Mouse (Mus musculus): ENCODE measurements around the gene Il6ra. TPM values are rescaled to one million over a fixed set of nuclear protein-coding genes. Genes with fewer than 3 reads are reported as not detected.

Il6ra gene
- polyA plus RNA-seq, 1 experiment from 2014 or later: 1.1 TPM

GRCm38 (mm10) chr3:89830815-89831591 is 82.0 kb downstream of the Il6ra start, which contains the start of gene She:
Gene She, plus strand, starts transcription at chr3:89831370.
- H3K27ac ChIP-seq: peak within 1 kb of the TSS; percentile 24; the same call in 1 of the 2 replicates
- H3K9ac ChIP-seq: peak within 1 kb of the TSS; percentile 57
- ATAC-seq (replicated peaks; ENCODE audit: low FRiP score): peak; percentile 56
- peak within 1 kb of the TSS; percentile 57 for H3K4me3 ChIP-seq (replicated peaks)
- H3K4me2 ChIP-seq: peak within 1 kb of the TSS; percentile 75
- H3K27me3 ChIP-seq: peaks cover 72% of the 10 kb centered on the region
- 2% methylated on average over 95 of the region's 96 CpGs for WGBS
- H3K9me3 ChIP-seq (replicated peaks): 0 out of 2 replicates have a peak, but pooled peaks cover 3% of the 10 kb centered on the region
- no peaks in the 10 kb centered on the region for H3K36me3 ChIP-seq
- peaks cover 16% of the 10 kb centered on the region for H3K4me1 ChIP-seq

- Histone ChIP-seq H3K4me2 (no peak overlapping the region), H3K4me3 (replicated peaks) (no peak overlapping the region), H3K9ac (no peak overlapping the region), H3K27ac (no peak overlapping the region), H3K27me3 (peaks cover 39% of the 10 kb centered on the region), H3K9me3 (replicated peaks) (0 out of 2 replicates have a peak, but pooled peaks cover 3% of the 10 kb centered on the region), H3K36me3 (no peaks in the 10 kb centered on the region), H3K4me1 (peaks cover 6% of the 10 kb centered on the region)
- WGBS: 49% methylated on average over 3 of the region's 3 CpGs
- ATAC-seq (replicated peaks; ENCODE audit: low FRiP score): no peak
Observed at GRCm38 (mm10) chr3:89826295-89826694, 86.7 kb downstream of the Il6ra start.

GRCm38 (mm10) chr3:89823594-89823993 is 89.4 kb downstream of the Il6ra start:
- Histone ChIP-seq H3K4me2 (no peak overlapping the region), H3K36me3 (no peaks in the 10 kb centered on the region), H3K9me3 (replicated peaks) (0 out of 2 replicates have a peak, but pooled peaks cover 3% of the 10 kb centered on the region), H3K27me3 (peaks cover 12% of the 10 kb centered on the region; the same call in 1 of the 2 replicates), H3K27ac (no peak overlapping the region), H3K4me1 (no peaks in the 10 kb centered on the region), H3K9ac (no peak overlapping the region), H3K4me3 (replicated peaks) (no peak overlapping the region)
- 54% methylated on average over 2 of the region's 2 CpGs for WGBS
- no peak for ATAC-seq (replicated peaks; ENCODE audit: low FRiP score)

GRCm38 (mm10) chr3:89821548-89822480 is 91.2 kb downstream of the Il6ra start:
- Histone ChIP-seq H3K36me3 (no peaks in the 10 kb centered on the region), H3K27me3 (peaks cover 7% of the 10 kb centered on the region; the same call in 1 of the 2 replicates), H3K27ac (no peak overlapping the region), H3K9me3 (replicated peaks) (no peaks in the 10 kb centered on the region), H3K9ac (no peak overlapping the region), H3K4me2 (no peak overlapping the region), H3K4me3 (replicated peaks) (no peak overlapping the region), H3K4me1 (no peaks in the 10 kb centered on the region)
- ATAC-seq (replicated peaks; ENCODE audit: low FRiP score): no peak
- WGBS: 67% methylated on average over 10 of the region's 10 CpGs

- WGBS: 90% methylated on average over 11 of the region's 11 CpGs
Observed at GRCm38 (mm10) chr3:89821096-89821513, 91.9 kb downstream of the Il6ra start.

GRCm38 (mm10) chr3:89820311-89821095 is 92.5 kb downstream of the Il6ra start:
- 88% methylated on average over 12 of the region's 12 CpGs for WGBS
- peaks cover 7% of the 10 kb centered on the region; the same call in 1 of the 2 replicates for H3K27me3 ChIP-seq
- H3K9ac ChIP-seq: no peak overlapping the region
- H3K27ac ChIP-seq: no peak overlapping the region
- H3K36me3 ChIP-seq: no peaks in the 10 kb centered on the region
- H3K4me2 ChIP-seq: no peak overlapping the region
- no peaks in the 10 kb centered on the region for H3K9me3 ChIP-seq (replicated peaks)
- no peaks in the 10 kb centered on the region for H3K4me1 ChIP-seq
- no peak overlapping the region for H3K4me3 ChIP-seq (replicated peaks)
- no peak for ATAC-seq (replicated peaks; ENCODE audit: low FRiP score)

More at GRCm38 (mm10) chr3:89821096-89821513, 91.9 kb downstream of the Il6ra start:
- peaks cover 7% of the 10 kb centered on the region; the same call in 1 of the 2 replicates for H3K27me3 ChIP-seq
- no peak overlapping the region for H3K4me2 ChIP-seq
- H3K4me3 ChIP-seq (replicated peaks): no peak overlapping the region
- H3K27ac ChIP-seq: no peak overlapping the region
- no peaks in the 10 kb centered on the region for H3K36me3 ChIP-seq
- H3K4me1 ChIP-seq: no peaks in the 10 kb centered on the region
- no peak for ATAC-seq (replicated peaks; ENCODE audit: low FRiP score)
- H3K9me3 ChIP-seq (replicated peaks): no peaks in the 10 kb centered on the region
- no peak overlapping the region for H3K9ac ChIP-seq

- H3K4me3 ChIP-seq (replicated peaks): no peak overlapping the region
- H3K27me3 ChIP-seq: peaks cover 7% of the 10 kb centered on the region; the same call in 1 of the 2 replicates
- no peaks in the 10 kb centered on the region for H3K36me3 ChIP-seq
- H3K4me2 ChIP-seq: no peak overlapping the region
- H3K9ac ChIP-seq: no peak overlapping the region
- no peaks in the 10 kb centered on the region for H3K9me3 ChIP-seq (replicated peaks)
- WGBS: 72% methylated on average over 7 of the region's 7 CpGs
- H3K4me1 ChIP-seq: no peaks in the 10 kb centered on the region
- H3K27ac ChIP-seq: no peak overlapping the region
- ATAC-seq (replicated peaks; ENCODE audit: low FRiP score): no peak
Observed at GRCm38 (mm10) chr3:89819897-89820296, 93.1 kb downstream of the Il6ra start.

- no peaks in the 10 kb centered on the region for H3K9me3 ChIP-seq (replicated peaks)
- WGBS: 71% methylated on average over 3 of the region's 3 CpGs
- H3K27me3 ChIP-seq: peaks cover 7% of the 10 kb centered on the region; the same call in 1 of the 2 replicates
- no peak overlapping the region for H3K4me2 ChIP-seq
- H3K36me3 ChIP-seq: no peaks in the 10 kb centered on the region
- H3K9ac ChIP-seq: no peak overlapping the region
- no peak overlapping the region for H3K4me3 ChIP-seq (replicated peaks)
- no peaks in the 10 kb centered on the region for H3K4me1 ChIP-seq
- no peak overlapping the region for H3K27ac ChIP-seq
- ATAC-seq (replicated peaks; ENCODE audit: low FRiP score): no peak
Observed at GRCm38 (mm10) chr3:89818605-89819004, 94.4 kb downstream of the Il6ra start.

GRCm38 (mm10) chr3:89817056-89817455 is 95.9 kb downstream of the Il6ra start:
- H3K9ac ChIP-seq: no peak overlapping the region
- no peak overlapping the region for H3K4me3 ChIP-seq (replicated peaks)
- H3K36me3 ChIP-seq: no peaks in the 10 kb centered on the region
- no peak overlapping the region for H3K4me2 ChIP-seq
- no peaks in the 10 kb centered on the region for H3K9me3 ChIP-seq (replicated peaks)
- 62% methylated on average over 4 of the region's 4 CpGs for WGBS
- no peak overlapping the region for H3K27ac ChIP-seq
- no peaks in the 10 kb centered on the region for H3K4me1 ChIP-seq
- no peak for ATAC-seq (replicated peaks; ENCODE audit: low FRiP score)
- H3K27me3 ChIP-seq: peaks cover under 1% of the 10 kb centered on the region; the same call in 1 of the 2 replicates

Measured in kidney, embryonic 15.5 days (tissue).